Mouse (Mus musculus) gastrocnemius, postnatal 10 days (tissue): Measurements from ENCODE around the gene 9530077C05Rik. TPM values are rescaled to one million over a fixed set of nuclear protein-coding genes. Genes with fewer than 3 reads are reported as not detected.
"Not testable (repeated sequence)": the region's sequence is repeated elsewhere in the genome, so short reads cannot be mapped to it uniquely, and the experiment has no call there.

ENCODE experiments used
- DNase-seq: peaks from one replicate; pipeline ENCODE4 v3.0.0; 2021; ENCODE audit warnings: mixed read lengths
- total RNA-seq, 2 experiments: library from RNA; stranded (reverse); gene quantifications; 2 replicates each; pipeline ENCODE4 v1.2.3; 2021

9530077C05Rik gene
- total RNA-seq, 2 experiments from 2014 or later = 0.50 to 0.59 TPM

DNA sequence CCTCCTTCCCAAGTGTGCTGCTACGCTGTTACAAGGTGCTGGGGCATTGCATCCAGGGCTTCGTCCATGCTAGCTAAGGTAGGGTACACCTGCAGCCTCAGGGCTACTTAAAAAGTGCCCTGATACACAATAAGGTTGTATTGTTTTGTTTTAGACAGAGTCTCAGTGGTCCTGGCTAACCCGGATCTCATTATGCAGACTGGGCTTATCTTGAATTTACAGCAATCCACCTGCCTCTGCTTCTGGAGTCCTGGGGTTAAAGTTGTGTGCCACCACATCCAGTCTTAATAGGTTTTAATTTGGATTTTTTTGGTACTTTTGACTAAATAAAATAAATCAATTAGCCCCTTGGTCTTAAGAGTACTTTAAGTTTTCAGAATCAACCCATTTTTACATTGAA lies 8.6 kb downstream of the 9530077C05Rik start:
- DNase-seq = no peak

DNA sequence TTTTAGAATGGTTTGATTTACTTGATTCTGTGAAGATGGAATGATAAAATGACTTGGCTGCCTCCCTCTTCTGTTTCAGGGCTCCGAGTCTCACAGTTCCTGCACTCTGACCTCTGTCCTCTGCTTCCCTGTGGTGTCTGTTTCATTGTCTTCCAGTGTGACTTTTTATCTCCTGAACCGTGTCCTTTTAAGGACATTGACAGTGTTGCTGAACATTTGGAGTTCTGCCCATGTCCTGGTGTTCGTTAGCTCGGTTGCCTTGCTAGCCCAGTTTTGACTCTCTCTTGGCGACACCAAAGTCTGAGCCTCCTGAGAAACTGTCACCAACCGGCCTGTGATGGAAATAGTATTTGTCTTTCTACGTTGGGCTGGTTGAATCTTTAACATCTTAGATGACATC lies 9.2 kb downstream of the 9530077C05Rik start:
- DNase-seq = no peak

DNA sequence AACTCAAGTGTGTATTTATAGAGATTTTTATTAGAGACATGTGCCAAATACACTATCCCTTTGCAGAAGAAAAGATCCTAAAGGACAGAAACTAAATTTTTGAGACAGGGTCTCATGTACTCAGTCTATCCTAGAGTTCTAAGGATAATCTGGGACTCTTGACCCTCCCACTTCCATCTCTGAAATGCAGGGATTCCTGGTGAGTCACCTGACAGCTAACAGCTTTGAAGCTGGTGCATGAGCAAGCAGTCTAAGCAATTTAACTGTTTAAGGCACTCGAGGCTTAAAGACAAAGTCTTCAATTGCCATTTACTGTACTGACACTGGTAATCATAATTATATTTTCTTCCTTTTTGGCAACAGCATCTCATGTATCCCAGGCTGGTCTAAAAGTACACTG lies 11.2 kb downstream of the 9530077C05Rik start:
- no peak for DNase-seq

GRCm38 (mm10) chr9:22423507-22423906 lies 12.2 kb downstream of the 9530077C05Rik start:
- no peak for DNase-seq

- no peak for DNase-seq
Measured at GRCm38 (mm10) chr9:22424196-22424595, 12.9 kb downstream of the 9530077C05Rik start.

DNA sequence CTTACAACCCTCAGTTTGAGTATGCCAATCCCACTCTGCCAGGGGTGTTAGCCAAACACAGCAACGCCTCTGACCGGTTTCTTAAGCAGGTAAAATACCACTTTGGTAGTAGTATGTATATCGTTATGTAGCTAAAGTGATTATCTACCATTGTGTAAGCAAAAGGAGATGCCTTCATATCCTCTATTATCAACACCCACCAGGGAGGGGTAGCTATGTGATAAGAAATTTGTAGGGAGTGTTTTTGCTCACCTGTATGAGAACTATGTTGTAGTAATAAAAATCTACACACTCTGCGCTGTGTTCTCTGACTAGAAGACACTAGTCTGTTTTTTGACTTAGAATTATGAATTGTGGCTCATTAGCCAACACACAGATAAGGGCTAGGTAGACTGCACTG lies 13.4 kb downstream of the 9530077C05Rik start:
- DNase-seq = no peak

GRCm38 (mm10) chr9:22428028-22428665 lies 16.8 kb downstream of the 9530077C05Rik start:
- no peak for DNase-seq

DNA sequence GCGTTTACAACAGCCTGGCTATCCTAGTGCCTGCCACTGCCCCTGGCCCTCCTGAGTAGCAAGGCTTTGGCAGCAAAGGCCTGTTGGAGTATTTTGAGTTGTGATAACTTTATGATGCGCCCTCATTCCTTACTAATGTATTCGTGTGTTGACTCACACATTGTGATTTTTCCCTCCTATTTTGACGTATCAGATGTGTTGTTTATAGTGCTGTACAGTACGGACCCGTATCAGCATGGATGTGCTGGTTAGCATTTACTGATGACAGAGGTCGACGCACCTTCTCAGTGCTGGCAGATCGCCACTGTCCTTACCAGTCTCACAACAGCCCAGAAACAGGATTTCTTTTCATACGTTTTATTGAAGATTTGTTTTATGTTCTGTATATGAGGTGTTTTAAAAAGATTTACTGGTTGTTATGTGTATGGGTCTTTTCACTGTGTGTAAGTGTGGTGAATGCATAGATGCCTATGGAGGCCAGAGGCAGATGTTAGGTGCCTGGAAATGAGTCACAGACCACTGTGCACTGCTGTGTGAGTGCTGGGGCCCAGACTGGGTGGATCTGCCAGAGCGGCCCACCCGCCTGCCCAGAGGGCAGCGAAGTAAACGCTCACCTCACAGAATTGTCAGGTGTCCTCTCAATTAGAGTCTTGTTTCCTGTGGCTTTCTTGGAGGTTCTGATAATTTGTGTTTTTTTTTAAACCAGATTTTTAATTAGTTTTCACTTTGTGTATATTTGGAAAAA lies 17.5 kb downstream of the 9530077C05Rik start:
- DNase-seq = no peak

DNA sequence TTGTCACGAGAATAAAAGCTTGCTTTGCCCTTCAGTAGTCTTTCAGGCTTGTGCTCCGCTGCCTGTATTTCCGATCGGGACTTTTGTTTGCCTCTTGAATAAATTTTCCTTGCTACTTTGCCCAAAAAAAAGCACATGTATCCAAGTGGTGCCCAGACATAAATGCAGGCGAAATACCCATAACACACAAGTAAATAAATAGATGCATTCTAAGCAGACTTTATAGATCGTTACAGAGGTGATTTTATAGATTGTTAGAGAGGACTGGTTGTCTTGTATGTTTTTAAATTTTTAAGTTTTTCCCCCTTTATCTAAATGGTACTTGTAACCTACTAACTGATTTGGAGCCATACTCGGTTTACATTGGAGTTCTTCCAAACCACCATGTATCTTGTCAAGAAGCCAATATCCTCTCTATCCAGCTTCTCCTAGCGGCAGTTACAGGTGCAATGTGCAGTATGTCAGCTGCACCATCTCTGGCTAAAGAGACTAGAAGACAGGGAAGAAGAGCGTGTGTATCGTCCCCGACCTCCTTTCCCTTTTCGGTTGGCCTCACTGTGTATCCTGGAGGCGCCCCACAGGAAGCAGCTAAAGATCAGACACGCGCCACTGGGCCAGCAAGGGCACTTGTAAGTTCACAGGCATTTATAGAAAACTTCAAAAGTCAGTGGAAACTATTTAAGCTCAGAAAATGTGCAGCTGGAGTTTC lies 18.4 kb downstream of the 9530077C05Rik start:
- no peak for DNase-seq

DNA sequence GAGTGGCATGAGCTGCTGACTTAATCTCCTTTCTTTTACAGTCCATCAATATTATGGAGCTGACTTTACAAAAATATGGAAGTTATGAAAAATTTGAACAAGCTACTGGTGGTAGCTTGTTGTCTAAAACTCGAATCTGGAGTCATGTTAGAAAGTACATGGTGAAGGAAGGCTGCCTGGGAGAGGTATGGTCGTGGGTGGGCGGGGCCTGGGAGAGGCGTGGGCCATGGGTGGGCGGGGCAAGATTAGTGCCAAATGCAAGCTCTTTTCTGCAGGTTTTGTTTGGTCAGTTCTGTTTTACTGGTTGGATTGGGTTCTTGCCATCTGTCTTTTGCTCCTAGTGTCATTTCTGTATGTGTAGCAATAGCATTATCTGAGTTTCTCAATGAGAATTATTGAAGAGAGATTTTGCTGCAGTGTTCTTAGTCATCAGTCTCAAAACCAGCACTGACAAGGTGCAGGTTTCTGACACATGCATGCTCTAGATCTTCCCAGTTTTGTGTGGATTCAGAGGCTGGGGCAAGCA lies 19.1 kb downstream of the 9530077C05Rik start:
- no peak for DNase-seq

GRCm38 (mm10) chr9:22433221-22433620 lies 21.9 kb downstream of the 9530077C05Rik start:
- no peak for DNase-seq

- no peak for DNase-seq
Measured at GRCm38 (mm10) chr9:22434101-22434500, 22.8 kb downstream of the 9530077C05Rik start.

GRCm38 (mm10) chr9:22438826-22439225 lies 27.5 kb downstream of the 9530077C05Rik start:
- DNase-seq = no peak

DNA sequence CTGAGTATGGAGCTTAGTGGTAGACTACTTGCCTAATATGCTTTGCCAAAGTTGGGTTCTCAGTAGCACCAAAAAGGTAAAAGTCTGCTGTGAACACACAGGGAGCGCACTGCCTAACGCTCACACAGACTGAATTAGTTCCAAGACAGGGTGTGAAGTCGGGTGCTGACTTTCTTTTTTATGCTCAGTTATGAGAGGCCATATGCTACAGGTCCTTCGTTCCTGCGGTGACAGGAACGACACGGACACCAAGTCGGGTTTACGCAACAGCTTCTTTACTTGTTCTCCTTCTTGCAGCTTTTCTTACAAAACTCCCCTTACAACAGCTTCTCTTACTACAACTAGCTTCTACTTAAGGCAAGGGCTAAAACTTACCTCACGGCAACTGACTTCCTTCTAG lies 31.8 kb downstream of the 9530077C05Rik start:
- no peak for DNase-seq

GRCm38 (mm10) chr9:22445123-22445522 lies 33.8 kb downstream of the 9530077C05Rik start:
- DNase-seq = no peak

GRCm38 (mm10) chr9:22447213-22447612 lies 35.9 kb downstream of the 9530077C05Rik start:
- DNase-seq = no peak

- DNase-seq = no peak
Measured at GRCm38 (mm10) chr9:22448420-22448819, 37.1 kb downstream of the 9530077C05Rik start.

- no peak for DNase-seq
Measured at GRCm38 (mm10) chr9:22449209-22449608, 37.9 kb downstream of the 9530077C05Rik start.

DNA sequence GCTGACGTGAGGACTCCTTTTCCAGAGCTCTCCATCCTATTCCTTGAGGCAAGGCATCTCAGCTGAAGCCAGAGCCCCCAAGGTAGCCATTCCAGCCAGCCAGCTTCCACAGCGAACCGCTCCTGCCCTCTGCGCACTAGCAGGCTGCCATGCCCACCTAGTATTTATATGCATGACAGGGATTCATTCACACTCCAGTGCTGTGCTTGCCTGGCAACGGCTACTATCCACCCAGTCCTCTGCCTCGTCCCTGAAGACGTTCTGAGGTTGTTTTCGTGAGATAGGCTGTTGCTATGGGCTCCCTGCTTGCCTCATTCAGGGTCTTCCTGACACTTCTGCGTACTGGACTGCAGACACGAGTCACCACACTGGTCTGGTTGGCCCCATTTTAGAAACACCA lies 41.4 kb downstream of the 9530077C05Rik start:
- DNase-seq = no peak

DNA sequence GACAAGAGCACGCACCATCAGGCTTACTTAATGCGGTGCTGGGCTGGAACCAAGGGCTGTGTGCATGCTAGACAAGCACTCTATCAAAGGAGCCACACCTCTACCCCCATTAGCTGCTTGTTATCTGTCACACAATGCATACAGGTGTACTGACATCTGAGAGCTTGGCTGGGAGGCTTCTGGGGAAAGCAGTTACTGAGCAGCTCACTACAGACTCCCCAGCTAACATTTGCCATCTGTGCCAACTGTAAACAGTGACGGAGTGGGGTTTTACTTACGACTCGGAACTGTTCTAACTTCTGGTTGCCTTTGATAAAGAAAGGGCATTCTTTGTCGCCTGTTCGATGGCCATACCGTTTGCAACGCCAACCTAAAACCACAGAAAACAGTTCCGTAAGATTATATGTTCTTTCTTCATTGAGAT lies 42.2 kb downstream of the 9530077C05Rik start:
- no peak for DNase-seq

GRCm38 (mm10) chr9:22453990-22454389 lies 42.7 kb downstream of the 9530077C05Rik start, which contains the start of gene Gm17545:
Gene Gm17545, plus strand, starts transcription at chr9:22454290.
- DNase-seq = not testable (repeated sequence)

DNA sequence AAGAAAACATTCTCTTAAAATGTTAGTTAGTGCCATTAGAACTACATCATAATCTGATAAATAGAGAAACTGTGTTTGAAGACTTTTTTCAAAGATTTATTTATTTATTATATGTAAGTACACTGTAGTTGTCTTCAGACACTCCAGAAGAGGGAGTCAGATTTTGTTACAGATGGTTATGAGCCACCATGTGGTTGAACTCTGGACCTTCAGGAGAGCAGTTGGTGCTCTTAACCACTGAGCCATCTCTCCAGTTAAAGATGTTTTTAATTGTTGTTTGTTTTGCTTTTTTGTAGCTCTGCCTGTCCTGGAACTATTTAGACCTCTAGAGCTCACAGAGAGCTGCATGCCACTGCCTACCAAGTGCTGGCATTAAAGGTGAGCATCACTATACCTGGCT lies 43.7 kb downstream of the 9530077C05Rik start:
- no peak for DNase-seq
